8 mouse cellular contexts compared by ENCODE assay signal in genomic region chr17:14204061-14204460, GRCm38 (mm10). TPM values are rescaled to one million over a fixed set of nuclear protein-coding genes. Genes with fewer than 3 reads are reported as not detected.
DNase-seq lines count a peak whose midpoint lies in the region; ATAC-seq and TF ChIP-seq lines count a peak whose summit lies in the region.
"Had no signal": no experiment of that assay in that cellular context is flagged by ENCODE, and none has a peak within 500 bp of the region (broad histone marks: within the 10 kb centered on the region; RNA-seq: fewer than 3 reads in every experiment).

Gene Dact2 (minus strand): TSS chr17:14204304.

- H3K9ac ChIP-seq in heart, embryonic 11.5 days (ENCODE audit: low read depth, low read length), result peak within 1 kb of the TSS; percentile 67
- H3K9ac ChIP-seq in stomach, embryonic 15.5 days, result peak within 1 kb of the TSS; percentile 57

- H3K9me3 ChIP-seq in E14TG2a.4 (ENCODE audit: low read length), result no peaks in the 10 kb centered on the region
- no peaks in the 10 kb centered on the region for H3K9me3 ChIP-seq in heart, embryonic 11.5 days (replicated peaks; ENCODE audit: control insufficient read depth, low read length)
- H3K9me3 ChIP-seq in stomach, embryonic 15.5 days, result no peaks in the 10 kb centered on the region

- no peak for ATAC-seq in heart, embryonic 11.5 days (replicated peaks; ENCODE audit: insufficient number of reproducible peaks, low FRiP score, low TSS enrichment)
- ATAC-seq in stomach, embryonic 15.5 days (ENCODE audit: insufficient read depth, low FRiP score, low read depth), result no peak; the same call in 1 of the 2 replicates

- peaks cover 47% of the 10 kb centered on the region for H3K4me1 ChIP-seq in E14TG2a.4 (replicated peaks; ENCODE audit: low read depth, low read length)
- H3K4me1 ChIP-seq in heart, embryonic 11.5 days (ENCODE audit: control insufficient read depth, insufficient read depth, low read length), result peaks cover 18% of the 10 kb centered on the region
- peaks cover 28% of the 10 kb centered on the region; the same call in 1 of the 2 replicates for H3K4me1 ChIP-seq in stomach, embryonic 15.5 days

- peaks cover 2% of the 10 kb centered on the region for H3K36me3 ChIP-seq in E14TG2a.4 (ENCODE audit: insufficient read depth, low read length)
- no peaks in the 10 kb centered on the region for H3K36me3 ChIP-seq in heart, embryonic 11.5 days (ENCODE audit: control insufficient read depth, insufficient read depth, low read length)
- H3K36me3 ChIP-seq in stomach, embryonic 15.5 days, result no peaks in the 10 kb centered on the region

- WGBS in heart, embryonic 11.5 days (ENCODE audit: insufficient replicate concordance), result 35% methylated on average over 13 of the region's 13 CpGs
- 39% methylated on average over 13 of the region's 13 CpGs for WGBS in stomach, embryonic 15.5 days

- 0 out of 2 replicates have a peak, but pooled peaks have one; percentile 8 for TF ChIP-seq CTCF in E14TG2a.4 (conservative IDR thresholded peaks at IDR 0.05; ENCODE audit: low read length)

- peak within 1 kb of the TSS; percentile 90 for H3K4me2 ChIP-seq in heart, embryonic 11.5 days
- peak within 1 kb of the TSS; percentile 88 for H3K4me2 ChIP-seq in stomach, embryonic 15.5 days

- peaks cover 31% of the 10 kb centered on the region for H3K27me3 ChIP-seq in E14TG2a.4 (ENCODE audit: insufficient read depth, low read length)
- peaks cover 63% of the 10 kb centered on the region for H3K27me3 ChIP-seq in heart, embryonic 11.5 days (ENCODE audit: control insufficient read depth, insufficient read depth, low read length)
- peaks cover 23% of the 10 kb centered on the region for H3K27me3 ChIP-seq in stomach, embryonic 15.5 days (replicated peaks)

- peak within 1 kb of the TSS; percentile 95 for H3K4me3 ChIP-seq in E14TG2a.4 (replicated peaks; ENCODE audit: low read length)
- peak within 1 kb of the TSS; percentile 74 for H3K4me3 ChIP-seq in heart, embryonic 11.5 days (ENCODE audit: low read depth, low read length)
- peak within 1 kb of the TSS; percentile 69 for H3K4me3 ChIP-seq in stomach, embryonic 15.5 days (replicated peaks)

- H3K27ac ChIP-seq in heart, embryonic 11.5 days (ENCODE audit: low read depth, low read length), result no peak within 1 kb of the TSS
- H3K27ac ChIP-seq in stomach, embryonic 15.5 days, result peak within 1 kb of the TSS; percentile 85

- peak; percentile 90 for DNase-seq in ZHBTc4 (ENCODE audit: low read depth, low spot score)
- peak; percentile 59 to 70 for DNase-seq in layer of hippocampus, postnatal 10 days (ENCODE audit: low spot score in 2 of 2)
- DNase-seq in lung, postnatal 10 days, result peak; percentile 47
- DNase-seq in cerebellum, adult 9-11 months, result no peak

RNA-seq across cellular contexts. Expression of gene Dact2, which starts in this region (rescaled TPM):
- polyA plus RNA-seq in heart, embryonic 11.5 days (2014; fragmentation: Nextera tagmentation; extraction: Ambion mirVana), result 1.8 and 2.7 TPM in 2 replicates
- total RNA-seq in layer of hippocampus, postnatal 10 days (2021), result 10 to 100 TPM; 18.5 to 18.9 TPM
- polyA plus RNA-seq in stomach, embryonic 15.5 days (2015; fragmentation: Nextera tagmentation; extraction: Ambion mirVana), result 5.2 and 7.1 TPM in 2 replicates
- total RNA-seq: common myeloid progenitor, adult 5-6 weeks had no signal
